Mouse (Mus musculus) bone marrow, adult 2 months (tissue): ENCODE measurements at regions not wholly inside any gene's neighbourhood (a gene's known extent, or its start where the extent isn't known, plus 50 kb on each side); places are given as distances from the start of the nearest gene placed in this dataset.

Experiments used
- CTCF ChIP-seq: fragments of 200-500 bp; IDR thresholded peaks from 2 replicates; pipeline ENCODE4 v1.5.1; 2011; ENCODE audit warnings: low read length, control low read depth; ENCODE audit not compliant: control insufficient read depth, insufficient read depth
- POLR2A ChIP-seq: fragments of 200-500 bp; IDR thresholded peaks from 2 replicates; pipeline ENCODE4 v1.6.1; 2011; ENCODE audit warnings: low read depth, mild to moderate bottlenecking, control low read depth, low read length, borderline replicate concordance; ENCODE audit not compliant: control insufficient read depth

DNA sequence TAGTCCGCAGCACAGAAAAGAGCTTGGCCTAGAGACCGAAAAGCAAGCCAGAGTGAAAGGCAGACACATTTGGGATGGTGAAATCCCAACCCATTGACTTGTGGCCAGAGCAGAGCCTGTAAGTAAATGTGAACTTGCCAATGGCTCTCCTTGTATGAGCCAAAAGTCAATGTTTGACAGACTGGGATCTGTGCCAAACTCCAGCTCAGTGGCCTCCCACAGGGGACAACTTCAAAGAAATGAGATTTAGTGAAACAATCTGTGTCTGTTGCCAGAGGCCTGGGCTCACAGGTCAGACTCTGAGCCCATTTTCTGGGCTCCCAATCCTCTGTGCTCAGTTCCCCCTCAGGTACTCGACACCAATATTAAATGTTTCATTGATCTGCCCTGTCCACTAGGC lies 274.9 kb downstream of the Gm11361 start:
- no peak for TF ChIP-seq CTCF
- TF ChIP-seq POLR2A: no peak
